Mouse (Mus musculus) large intestine, adult 2 months (tissue): ENCODE data around the gene Cd247. TPM values are rescaled to one million over a fixed set of nuclear protein-coding genes. Genes with fewer than 3 reads are reported as not detected.

Experiments
- DNase-seq: peaks from one replicate; pipeline ENCODE4 v3.0.0-alpha.2; 2012; ENCODE audit warnings: low read depth, low spot score
- WGBS: fragments of 180-500 bp; shearing (Covaris S2); methylation state at CpG from one replicate; pipeline ENCODE4 v1.1.7; 2018; 5-methylcytosine and 5-hydroxymethylcytosine counted together
- polyA plus RNA-seq: library from polyadenylated mRNA; depleted of rRNA; stranded (reverse); fragments of >200 nt; gene quantifications from 2 replicates; pipeline ENCODE4 v1.2.3, GENCODE M21; 2012

Gene Cd247
- polyA plus RNA-seq, 1 experiment, result 5.2 TPM

GRCm38 (mm10) chr1:165771998-165772397, 16.5 kb upstream of the Cd247 start:
- DNase-seq, result no peak
- WGBS, result 43% methylated on average over 9 of the region's 9 CpGs

DNA sequence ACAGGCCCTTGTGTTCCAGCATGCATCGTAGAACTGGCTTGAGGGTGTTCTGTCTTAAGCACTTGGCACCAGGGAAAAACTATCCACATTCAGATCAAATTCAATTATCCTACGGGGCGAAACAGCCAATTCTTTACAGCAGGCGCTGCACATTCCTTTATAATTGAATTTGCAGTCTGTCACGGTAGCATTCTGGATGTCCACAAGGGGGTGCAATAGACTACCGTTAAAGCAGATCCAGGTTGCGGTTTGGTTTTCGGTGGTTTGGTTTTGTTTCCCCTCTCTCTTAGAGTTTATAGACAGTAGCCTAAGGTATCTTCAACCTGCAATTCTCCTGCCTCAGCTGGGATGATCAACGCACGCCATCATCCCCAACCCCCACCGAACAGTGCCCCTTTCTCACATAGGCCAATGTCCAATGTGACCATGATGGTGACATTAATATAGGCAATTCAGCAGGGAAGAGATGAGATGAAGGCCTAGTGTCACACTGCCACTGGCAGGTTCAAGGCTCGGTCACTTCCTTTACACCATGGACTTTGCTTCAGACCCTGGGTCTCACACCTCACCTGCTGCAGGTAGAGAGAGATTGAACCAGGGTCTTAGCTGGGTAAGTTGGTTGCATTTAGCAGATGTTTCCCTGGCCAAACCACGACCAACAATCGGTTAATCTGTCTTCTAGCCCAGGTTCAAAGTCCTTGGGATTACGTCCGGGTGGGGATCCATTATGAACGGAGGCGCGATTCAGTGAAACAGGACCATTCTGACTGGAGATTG, 12.8 kb upstream of the Cd247 start:
- no peak for DNase-seq

GRCm38 (mm10) chr1:165779954-165780585, 8.4 kb upstream of the Cd247 start:
- no peak for DNase-seq
- WGBS, result 3% methylated on average over 13 of the region's 13 CpGs

More for the DNA sequence above, 12.8 kb upstream of the Cd247 start:
- 24% methylated on average over 19 of the region's 19 CpGs for WGBS

DNA sequence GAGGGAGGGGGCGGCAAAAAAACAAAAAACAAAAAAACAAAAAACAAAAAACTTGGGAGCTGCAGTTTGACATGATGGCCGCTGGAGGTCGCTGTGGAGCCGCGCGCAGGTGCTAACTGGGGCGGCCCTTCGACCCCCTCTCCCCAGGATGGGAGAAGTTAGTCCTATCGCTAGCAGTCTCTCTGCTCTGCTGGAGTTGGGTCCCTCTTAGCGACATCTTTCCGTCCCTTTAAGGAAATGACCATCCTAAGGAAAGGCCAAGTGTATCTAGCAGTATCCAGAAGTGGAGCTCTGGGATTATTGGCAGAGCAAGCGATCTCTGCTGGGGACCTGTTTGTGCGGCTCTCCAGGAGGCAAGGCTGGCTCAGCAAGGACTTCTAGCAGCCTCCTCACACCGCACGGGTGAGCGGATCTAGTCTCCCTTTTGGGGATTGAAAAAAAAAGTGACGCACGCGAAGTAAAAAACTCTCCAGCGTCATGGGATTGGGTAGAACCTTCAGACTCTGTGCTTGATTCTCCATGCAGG, 7.8 kb upstream of the Cd247 start:
- DNase-seq, result no peak
- 12% methylated on average over 20 of the region's 20 CpGs for WGBS

DNA sequence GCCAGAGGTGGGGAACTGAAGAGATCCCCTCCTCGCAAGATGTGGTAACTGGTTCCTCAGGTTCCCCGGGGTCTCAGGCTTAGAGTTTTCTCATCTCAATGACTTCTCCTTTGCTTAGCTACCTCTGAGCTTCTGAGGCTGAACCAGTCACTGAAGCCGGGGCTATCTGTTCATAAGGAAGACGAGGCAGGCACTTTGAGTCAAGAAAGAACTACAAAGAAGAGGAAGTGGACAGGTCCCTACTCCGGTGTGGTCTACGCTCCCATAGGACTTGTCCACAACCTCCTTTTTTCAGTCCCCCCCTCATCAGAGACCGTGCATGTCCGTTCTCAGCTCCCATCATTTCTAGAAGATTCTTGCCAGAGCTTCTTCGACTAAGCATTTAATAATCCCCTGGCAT, 7.1 kb upstream of the Cd247 start:
- no peak for DNase-seq
- WGBS, result 88% methylated on average over 9 of the region's 9 CpGs

DNA sequence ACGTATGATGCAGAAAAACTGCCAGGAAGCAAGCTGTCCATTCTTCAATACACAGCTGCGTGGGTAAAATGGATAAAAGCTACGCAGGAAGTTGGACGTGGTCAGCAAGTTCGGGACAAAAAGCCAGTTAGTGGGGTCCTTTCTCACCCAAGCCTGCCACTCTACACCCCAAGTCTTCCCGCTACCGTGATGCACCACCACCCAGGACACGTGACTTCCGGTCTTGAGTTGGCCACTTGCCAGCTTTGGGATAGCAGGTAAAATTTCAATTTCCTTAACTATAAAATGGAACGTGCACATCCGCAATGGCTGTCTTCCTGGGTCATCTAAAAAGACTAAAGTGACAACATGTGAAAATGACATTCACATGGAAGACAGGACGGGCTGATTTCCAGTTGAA, 6.6 kb upstream of the Cd247 start:
- no peak for DNase-seq
- WGBS, result 73% methylated on average over 12 of the region's 12 CpGs

GRCm38 (mm10) chr1:165786296-165786695, 2.2 kb upstream of the Cd247 start:
- DNase-seq, result no peak
- WGBS, result 60% methylated on average over 11 of the region's 11 CpGs

DNA sequence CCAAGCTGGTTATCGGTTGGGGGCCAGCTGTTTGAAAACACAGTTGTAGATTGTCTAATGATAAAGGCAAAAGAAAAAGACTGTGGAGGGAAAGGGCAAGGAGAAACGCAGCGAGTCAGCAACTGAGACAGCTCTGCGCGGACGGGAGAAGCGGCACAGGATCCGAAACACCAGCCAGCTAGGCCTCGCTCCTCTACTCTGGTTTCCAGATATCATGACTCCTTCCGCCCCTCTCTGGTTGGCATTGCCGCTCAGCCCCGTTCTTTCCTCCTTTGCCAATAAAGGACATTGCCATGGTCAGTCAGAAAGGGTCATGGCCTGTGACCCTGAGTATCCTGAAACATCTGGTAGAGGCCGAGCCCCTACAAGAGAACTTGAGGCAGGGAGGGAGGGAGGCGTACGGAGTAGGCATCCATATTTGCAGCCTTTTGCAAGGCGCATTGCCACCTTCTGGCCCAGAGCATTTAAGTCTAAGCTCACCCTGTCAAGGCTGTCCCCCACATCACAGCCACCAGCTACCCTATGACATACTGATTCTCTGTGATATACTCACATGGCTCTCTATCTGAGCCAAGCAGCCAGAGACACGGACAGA, 682 bp downstream of the Cd247 start:
- WGBS, result 92% methylated on average over 17 of the region's 17 CpGs

DNA sequence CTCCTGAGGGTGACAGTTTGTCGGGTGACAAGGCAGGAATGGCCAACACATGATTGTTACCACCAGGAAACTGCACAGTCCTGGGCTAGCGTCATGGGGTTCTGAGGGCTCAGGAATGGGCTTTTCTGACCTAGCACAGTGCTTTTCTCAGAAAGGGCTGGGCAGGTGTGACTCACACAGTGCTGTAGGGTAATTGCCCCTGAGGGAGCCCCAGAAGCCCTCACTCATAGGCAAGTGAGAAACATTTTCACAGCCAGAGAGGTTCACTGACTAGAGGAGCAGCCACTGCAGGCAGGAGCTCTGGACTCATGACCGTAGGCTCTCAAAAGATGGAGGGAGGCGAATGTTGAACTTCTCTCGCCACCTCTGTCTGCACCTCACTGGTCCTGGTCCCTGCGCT, 1.5 kb downstream of the Cd247 start:
- 77% methylated on average over 6 of the region's 6 CpGs for WGBS
- DNase-seq, result no peak

More for the DNA sequence above, 682 bp downstream of the Cd247 start:
- DNase-seq, result no peak

DNA sequence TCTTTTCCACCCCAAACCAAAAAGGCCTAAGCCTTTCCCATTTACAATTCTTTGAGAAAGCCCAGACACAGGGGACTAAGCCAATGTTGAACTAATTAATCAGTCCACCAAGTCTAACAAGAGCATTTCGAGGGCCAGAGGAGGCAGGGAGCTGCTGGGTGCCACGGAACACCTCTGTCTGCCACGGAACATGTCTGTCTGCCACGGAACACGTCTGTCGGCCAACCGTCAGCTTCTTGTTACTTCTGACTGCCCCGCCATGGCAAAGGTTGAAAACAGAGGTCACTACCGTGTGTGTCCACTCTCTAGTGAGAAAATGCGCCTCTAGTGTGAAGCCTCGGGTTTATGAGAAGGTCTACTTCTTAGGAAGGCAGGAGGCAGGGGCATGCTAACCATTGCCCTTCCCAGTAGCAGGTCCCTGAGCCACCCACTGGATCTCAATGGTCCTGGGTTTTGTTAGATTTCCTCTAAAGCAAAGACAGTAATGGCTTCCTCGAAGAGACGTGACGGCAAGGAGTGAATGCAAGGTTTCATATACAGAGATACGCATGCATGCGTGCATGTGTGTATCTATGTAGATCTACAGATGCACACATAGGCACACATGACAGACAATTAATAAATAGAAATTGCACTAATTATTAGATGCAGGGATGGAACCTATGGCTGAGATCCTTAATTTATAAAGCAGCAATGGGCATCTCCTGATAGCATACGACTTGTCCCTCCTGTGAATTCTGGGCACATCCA, 2.2 kb downstream of the Cd247 start:
- WGBS, result 93% methylated on average over 17 of the region's 17 CpGs
- no peak for DNase-seq

GRCm38 (mm10) chr1:165791411-165791810, 2.9 kb downstream of the Cd247 start:
- DNase-seq, result no peak
- WGBS, result 77% methylated on average over 9 of the region's 9 CpGs

- DNase-seq, result no peak
These were observed 13.3 kb downstream of the Cd247 start for GRCm38 (mm10) chr1:165801709-165802310.

GRCm38 (mm10) chr1:165803107-165803506, 14.6 kb downstream of the Cd247 start:
- DNase-seq, result no peak
- 90% methylated on average over 5 of the region's 5 CpGs for WGBS

More at GRCm38 (mm10) chr1:165801709-165802310, 13.3 kb downstream of the Cd247 start:
- 87% methylated on average over 11 of the region's 11 CpGs for WGBS

DNA sequence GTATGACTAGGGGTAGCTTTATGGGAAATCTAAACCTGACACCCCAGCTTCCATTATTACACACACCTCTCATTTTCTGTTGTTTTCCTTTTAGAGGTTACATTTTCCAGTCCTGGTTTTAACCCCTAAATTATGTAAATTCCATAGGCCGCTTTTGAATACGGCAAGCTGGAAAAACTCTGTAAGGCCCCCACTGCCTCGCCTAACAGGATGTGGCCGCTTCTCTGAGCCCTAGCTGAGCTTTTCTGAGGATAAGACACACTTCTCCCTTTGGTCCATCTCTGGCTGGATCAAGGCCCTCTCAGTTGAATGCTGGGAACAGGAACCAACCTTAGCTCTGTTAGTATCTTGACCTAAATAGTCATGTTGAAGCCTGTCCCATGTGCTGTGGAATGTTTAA, 15.7 kb downstream of the Cd247 start:
- no peak for DNase-seq
- WGBS, result 93% methylated on average over 4 of the region's 4 CpGs

DNA sequence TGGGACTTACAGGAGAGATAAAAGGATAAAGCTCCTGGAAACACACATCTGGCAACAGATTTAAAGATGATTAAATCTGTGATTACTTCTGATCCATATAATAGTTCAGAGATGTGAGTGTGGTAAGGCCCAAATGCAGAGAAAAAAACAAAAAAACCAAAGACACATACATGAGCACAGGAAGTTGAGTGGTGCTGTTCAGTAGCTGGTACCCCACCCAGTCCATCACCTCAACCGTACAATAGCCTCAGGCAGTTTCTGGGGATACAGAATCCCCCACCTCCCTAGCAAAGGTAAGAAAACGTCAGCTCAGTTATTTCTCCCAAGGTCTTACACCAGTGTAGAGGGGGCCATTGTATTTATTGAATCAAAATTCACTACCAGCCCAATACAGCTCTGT, 22.2 kb downstream of the Cd247 start:
- 62% methylated on average over 2 of the region's 2 CpGs for WGBS
- no peak for DNase-seq

- WGBS, result 76% methylated on average over 5 of the region's 5 CpGs
- no peak for DNase-seq
These were observed 22.7 kb downstream of the Cd247 start for GRCm38 (mm10) chr1:165811170-165811569.

DNA sequence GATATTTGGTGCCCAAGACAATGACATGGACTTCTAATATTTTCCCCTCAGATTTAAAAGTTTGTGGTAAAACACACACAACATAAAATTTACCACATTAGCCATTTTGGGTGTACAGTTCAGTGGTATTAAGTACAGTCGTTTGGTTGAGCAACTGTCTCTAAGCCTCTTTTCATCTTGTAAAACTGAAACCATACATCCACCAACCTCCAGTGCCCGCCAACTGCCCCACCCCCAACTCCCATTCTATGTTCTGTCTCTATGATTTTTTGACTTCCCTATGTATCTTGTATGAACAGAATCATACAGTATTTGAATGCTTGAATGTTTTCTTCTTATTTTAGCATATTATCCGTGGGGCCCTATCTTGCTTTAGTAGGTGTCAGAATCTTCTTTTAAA, 24.3 kb downstream of the Cd247 start:
- 62% methylated on average over 3 of the region's 3 CpGs for WGBS

DNA sequence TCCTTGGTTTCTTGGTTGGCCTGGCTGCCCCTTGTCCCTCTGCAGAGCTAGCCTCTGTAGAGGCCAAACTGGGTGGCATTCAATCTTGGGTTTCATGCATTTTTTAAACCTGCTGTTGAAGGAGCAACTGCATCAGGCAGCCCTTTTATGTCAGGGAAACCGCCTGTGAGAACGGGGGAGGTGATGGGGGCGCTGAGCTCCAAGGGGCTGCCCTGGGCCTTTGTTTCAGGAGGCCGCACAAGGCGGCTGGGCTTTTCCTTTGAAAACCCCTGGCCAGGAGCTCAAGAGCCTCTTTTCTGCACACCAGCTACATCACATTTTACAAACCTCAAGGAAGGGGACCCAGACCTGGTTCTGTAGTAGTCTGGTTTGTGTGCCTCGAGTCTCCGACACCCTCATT, 25.6 kb downstream of the Cd247 start:
- DNase-seq, result no peak
- 65% methylated on average over 7 of the region's 7 CpGs for WGBS

More for the DNA sequence above, 24.3 kb downstream of the Cd247 start:
- DNase-seq, result no peak

- no peak for DNase-seq
These were observed 26.2 kb downstream of the Cd247 start for GRCm38 (mm10) chr1:165814521-165815278.

More at GRCm38 (mm10) chr1:165814521-165815278, 26.2 kb downstream of the Cd247 start:
- 43% methylated on average over 14 of the region's 14 CpGs for WGBS
